Mouse (Mus musculus): Measurements from ENCODE around the gene Ccdc58.

DNA sequence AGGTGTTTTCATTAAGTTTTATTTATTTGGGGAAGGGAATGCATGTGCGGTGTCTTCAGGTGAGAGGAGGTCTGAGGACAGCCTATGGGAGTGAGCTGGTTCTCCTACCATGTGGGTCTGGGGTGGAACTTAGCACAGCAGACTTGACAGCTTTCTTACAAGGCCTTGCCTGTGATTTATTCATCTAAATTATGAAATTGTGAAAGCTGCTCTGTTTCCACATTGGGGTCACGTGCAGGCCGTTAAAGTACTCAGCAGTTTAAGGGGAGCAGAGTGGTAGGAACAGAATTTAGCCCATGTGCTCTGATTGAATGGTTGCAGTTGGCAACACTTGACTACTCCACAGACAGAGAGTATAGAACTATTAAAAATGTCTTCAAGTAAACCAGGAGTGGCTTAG is 8.4 kb downstream of the Ccdc58 start:
- TF ChIP-seq CTCF (conservative IDR thresholded peaks at IDR 0.05; ENCODE audit: insufficient read depth, insufficient read length, low read depth, low read length) (no peak), POLR2A (IDR thresholded peaks at IDR 0.05; ENCODE audit: low read depth, low read length) (no peak)
